Mouse (Mus musculus) CD8-positive naive resting alpha-beta T cell, adult 2 months (primary cell): ENCODE data around the gene Il23r.

Experiments used
- DNase-seq, 2 experiments: peaks; one replicate each; pipeline ENCODE4 v3.0.0; 2022; ENCODE audit warnings: low read depth in 2 of 2, low spot score in 2 of 2

Il23r gene

GRCm38 (mm10) chr6:67434755-67435452 lies 56.8 kb downstream of the Il23r start:
- DNase-seq = no peak

GRCm38 (mm10) chr6:67431808-67432207 lies 59.8 kb downstream of the Il23r start:
- no peak for DNase-seq

GRCm38 (mm10) chr6:67421761-67422160 lies 69.9 kb downstream of the Il23r start:
- DNase-seq = no peak

- no peak for DNase-seq
These were observed 75.1 kb downstream of the Il23r start for GRCm38 (mm10) chr6:67416557-67416956.

GRCm38 (mm10) chr6:67415276-67415675 lies 76.4 kb downstream of the Il23r start:
- DNase-seq = no peak

- DNase-seq = no peak
These were observed 78.3 kb downstream of the Il23r start for GRCm38 (mm10) chr6:67413378-67413777.

- DNase-seq = no peak
These were observed 86.4 kb downstream of the Il23r start for GRCm38 (mm10) chr6:67405281-67405682.

- DNase-seq = no peak
These were observed 92.1 kb downstream of the Il23r start for GRCm38 (mm10) chr6:67399551-67399950.

GRCm38 (mm10) chr6:67375982-67376391 lies 115.7 kb downstream of the Il23r start, which contains the start of gene Il12rb2:
Gene Il12rb2 (minus strand): TSS chr6:67376188.
- peak; percentile 9 to 19 for DNase-seq
